Mouse (Mus musculus) cerebral cortex, adult 2 months (tissue): ENCODE results near the gene Gm4969.

Experiments
- WGBS: fragments of 180-500 bp; shearing (Covaris S2); methylation state at CpG from one replicate; pipeline ENCODE4 v1.1.7; 2018; 5-methylcytosine and 5-hydroxymethylcytosine counted together

The Gm4969 gene

GRCm38 (mm10) chr7:19118028-19118771, at the start of gene Gm4969:
Gene Gm4969, minus strand, starts transcription at chr7:19118368.
- 17% methylated on average over 64 of the region's 64 CpGs for WGBS

GRCm38 (mm10) chr7:19166990-19167389, 48.8 kb upstream of the Gm4969 start:
- 86% methylated on average over 3 of the region's 3 CpGs for WGBS

GRCm38 (mm10) chr7:19165656-19166423, 47.7 kb upstream of the Gm4969 start, which contains the start of gene Gipr:
Gene Gipr, minus strand, starts transcription at chr7:19166127.
- WGBS = 19% methylated on average over 14 of the region's 14 CpGs

GRCm38 (mm10) chr7:19164978-19165377, 46.8 kb upstream of the Gm4969 start:
- WGBS = 37% methylated on average over 13 of the region's 13 CpGs

- WGBS = 15% methylated on average over 6 of the region's 6 CpGs
Measured at GRCm38 (mm10) chr7:19164189-19164588, 46.0 kb upstream of the Gm4969 start.

GRCm38 (mm10) chr7:19163752-19164151, 45.6 kb upstream of the Gm4969 start:
- WGBS = 66% methylated on average over 12 of the region's 12 CpGs

GRCm38 (mm10) chr7:19162928-19163327, 44.8 kb upstream of the Gm4969 start:
- WGBS = 84% methylated on average over 7 of the region's 7 CpGs

- 3% methylated on average over 19 of the region's 20 CpGs for WGBS
Measured at GRCm38 (mm10) chr7:19160115-19160514, 41.9 kb upstream of the Gm4969 start.

GRCm38 (mm10) chr7:19159411-19159810, 41.2 kb upstream of the Gm4969 start:
- WGBS = 26% methylated on average over 18 of the region's 18 CpGs

GRCm38 (mm10) chr7:19158601-19159000, 40.4 kb upstream of the Gm4969 start:
- 57% methylated on average over 11 of the region's 11 CpGs for WGBS

GRCm38 (mm10) chr7:19157160-19157800, 39.1 kb upstream of the Gm4969 start:
- 5% methylated on average over 30 of the region's 30 CpGs for WGBS

- WGBS = 39% methylated on average over 13 of the region's 13 CpGs
Measured at GRCm38 (mm10) chr7:19155825-19156475, 37.8 kb upstream of the Gm4969 start.

- WGBS = 58% methylated on average over 8 of the region's 8 CpGs
Measured at GRCm38 (mm10) chr7:19154796-19155195, 36.6 kb upstream of the Gm4969 start.

GRCm38 (mm10) chr7:19151121-19151520, 33.0 kb upstream of the Gm4969 start:
- 83% methylated on average over 10 of the region's 10 CpGs for WGBS

- 0% methylated on average over 24 of the region's 24 CpGs for WGBS
Measured at GRCm38 (mm10) chr7:19149626-19150025, 31.5 kb upstream of the Gm4969 start, which contains the start of gene Snrpd2. Gene Snrpd2, plus strand, starts transcription at chr7:19149722.

GRCm38 (mm10) chr7:19148875-19149541, 30.8 kb upstream of the Gm4969 start, which contains the start of gene Qpctl:
Gene Qpctl, minus strand, starts transcription at chr7:19149291.
- WGBS = under 1% methylated on average over 43 of the region's 43 CpGs

- WGBS = 10% methylated on average over 20 of the region's 20 CpGs
Measured at GRCm38 (mm10) chr7:19148180-19148874, 30.2 kb upstream of the Gm4969 start.

GRCm38 (mm10) chr7:19147497-19148045, 29.4 kb upstream of the Gm4969 start:
- WGBS = 58% methylated on average over 6 of the region's 6 CpGs

- 90% methylated on average over 10 of the region's 10 CpGs for WGBS
Measured at GRCm38 (mm10) chr7:19146793-19147192, 28.6 kb upstream of the Gm4969 start.

- 24% methylated on average over 5 of the region's 5 CpGs for WGBS
Measured at GRCm38 (mm10) chr7:19137380-19137779, 19.2 kb upstream of the Gm4969 start.
